Mouse (Mus musculus): ENCODE data around the gene Gls.

Gls gene

DNA sequence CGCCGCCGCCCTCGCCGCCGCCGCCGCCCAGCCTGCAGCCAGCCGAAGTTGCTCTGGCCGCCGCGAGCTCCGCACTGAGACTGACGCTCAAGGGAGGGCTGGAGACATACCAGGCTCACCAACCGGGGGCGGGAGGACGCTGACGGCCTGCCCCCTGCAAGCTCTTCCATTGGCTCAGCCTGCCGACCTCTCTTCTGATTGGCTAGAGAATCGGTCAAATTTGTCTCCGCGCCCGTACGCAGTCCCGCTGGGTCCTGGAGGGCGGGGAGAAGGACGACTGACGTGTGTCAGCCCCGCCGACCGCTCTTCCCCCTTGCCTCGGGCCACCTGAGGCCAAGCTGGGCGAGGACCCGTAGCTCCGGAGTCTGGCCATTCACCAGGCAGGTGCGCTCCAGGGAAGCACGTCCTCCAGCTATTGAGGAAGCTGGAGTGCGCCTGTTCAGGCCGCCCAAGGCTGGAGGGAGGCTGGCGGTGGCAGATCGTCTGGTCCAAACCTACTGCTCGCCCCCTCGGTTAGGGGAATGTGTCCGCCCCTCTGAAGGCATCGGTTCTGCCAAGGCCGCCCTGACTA lies at the start of gene Gls:
TSS of gene Gls (minus strand) at position 90 of the 571 bp plus-strand sequence.
- peak; percentile 97 for DNase-seq (ENCODE audit: low spot score)

- peak; percentile 42 for DNase-seq (ENCODE audit: low spot score)
Measured at GRCm38 (mm10) chr1:52279831-52280595, 47.0 kb upstream of the Gls start.

GRCm38 (mm10) chr1:52279331-52279730 lies 46.3 kb upstream of the Gls start:
- DNase-seq (ENCODE audit: low spot score), result no peak

GRCm38 (mm10) chr1:52278073-52278472 lies 45.0 kb upstream of the Gls start:
- no peak for DNase-seq (ENCODE audit: low spot score)

- DNase-seq (ENCODE audit: low spot score), result no peak
Measured at GRCm38 (mm10) chr1:52274210-52274609, 41.2 kb upstream of the Gls start.

DNA sequence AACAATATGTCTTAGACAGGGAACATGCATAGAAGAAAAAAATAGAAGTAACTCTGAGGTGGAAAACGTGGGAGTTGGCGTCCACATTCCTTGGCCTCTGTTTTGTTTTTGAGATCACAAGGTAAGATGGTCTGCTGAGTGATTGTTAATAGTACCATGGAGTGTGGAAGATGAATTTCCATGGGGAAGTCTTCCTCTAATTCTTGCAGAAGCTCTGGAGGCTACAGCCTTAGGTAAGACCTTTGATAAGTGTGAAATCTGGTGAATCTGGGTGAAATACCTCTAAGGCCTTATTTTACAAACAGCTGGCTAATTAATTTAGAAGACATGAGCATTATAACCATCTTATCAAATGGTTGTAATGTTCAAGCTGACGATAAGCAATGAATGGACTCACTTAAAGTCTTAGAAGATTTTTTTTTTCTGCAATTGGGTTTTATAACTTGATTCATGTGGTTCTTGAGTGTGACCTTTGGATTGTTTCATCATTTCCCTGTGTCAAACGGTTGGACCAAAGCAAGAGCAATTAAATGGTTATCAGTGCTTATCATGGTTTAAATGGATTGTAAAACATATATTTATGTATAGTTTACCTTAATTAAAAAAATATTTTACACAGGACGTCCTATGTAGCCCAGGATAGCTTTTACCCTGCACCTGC lies 39.1 kb upstream of the Gls start:
- no peak for DNase-seq (ENCODE audit: low spot score)

GRCm38 (mm10) chr1:52270354-52270753 lies 37.3 kb upstream of the Gls start:
- DNase-seq (ENCODE audit: low spot score), result peak; percentile 27

DNA sequence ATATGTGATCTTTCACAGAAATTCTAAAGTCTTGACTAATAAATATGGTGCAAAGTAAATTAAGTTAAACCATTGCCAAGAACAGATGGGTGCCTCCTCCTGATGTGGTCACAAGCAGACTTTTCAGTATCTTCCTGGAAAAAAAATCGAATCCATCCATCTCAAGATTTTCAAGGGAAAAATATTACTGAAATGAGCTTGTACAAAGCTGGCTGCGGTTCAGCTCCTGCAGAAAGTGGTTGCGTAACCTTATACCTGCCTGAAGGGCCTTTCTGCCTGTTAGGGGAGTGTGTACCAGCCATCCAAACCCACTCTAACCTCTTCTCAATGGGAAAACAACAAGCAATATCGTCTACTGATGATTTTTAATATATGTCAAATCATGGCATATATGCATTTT lies 36.6 kb upstream of the Gls start:
- DNase-seq (ENCODE audit: low spot score), result no peak

DNA sequence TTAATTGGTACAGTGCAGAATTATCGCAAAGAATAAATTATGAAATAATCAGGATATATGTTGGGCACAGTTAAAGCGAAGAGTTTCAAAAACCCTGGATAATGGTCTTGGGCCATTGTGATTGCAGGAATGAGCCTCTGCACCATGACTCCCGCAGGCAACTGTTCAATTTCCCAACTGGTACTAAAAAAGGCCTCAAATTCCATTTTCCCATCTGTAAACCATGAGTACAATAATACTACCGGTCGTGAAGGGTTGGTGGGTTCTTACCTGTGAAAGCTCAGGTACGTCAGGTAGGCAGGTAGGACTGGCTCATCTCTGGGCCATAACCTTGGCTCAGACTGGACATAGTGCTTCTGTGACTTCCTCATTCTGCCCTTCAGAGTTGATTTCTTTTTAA lies 35.0 kb upstream of the Gls start:
- no peak for DNase-seq (ENCODE audit: low spot score)

DNA sequence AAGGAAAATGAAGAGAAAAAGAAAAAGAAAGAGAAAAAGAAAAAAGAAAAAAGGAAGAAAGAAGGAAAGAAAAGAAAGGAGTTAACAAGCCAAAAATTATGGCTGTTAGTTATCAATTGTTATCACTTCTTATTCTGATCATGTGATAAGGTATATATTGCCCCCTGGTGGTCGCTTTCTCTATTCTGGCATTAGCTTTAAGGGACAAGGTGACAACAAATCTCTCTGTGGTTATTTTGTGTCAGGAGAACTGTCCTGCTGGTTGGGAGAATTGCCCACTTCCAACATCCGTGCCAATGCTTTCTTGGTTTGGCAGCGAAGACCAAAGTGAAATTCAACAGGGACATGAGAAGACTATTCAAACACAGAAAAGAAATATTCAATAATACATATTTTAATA lies 34.6 kb upstream of the Gls start:
- DNase-seq (ENCODE audit: low spot score), result peak; percentile 66

- DNase-seq (ENCODE audit: low spot score), result no peak
Measured at GRCm38 (mm10) chr1:52265886-52266516, 33.0 kb upstream of the Gls start.

DNA sequence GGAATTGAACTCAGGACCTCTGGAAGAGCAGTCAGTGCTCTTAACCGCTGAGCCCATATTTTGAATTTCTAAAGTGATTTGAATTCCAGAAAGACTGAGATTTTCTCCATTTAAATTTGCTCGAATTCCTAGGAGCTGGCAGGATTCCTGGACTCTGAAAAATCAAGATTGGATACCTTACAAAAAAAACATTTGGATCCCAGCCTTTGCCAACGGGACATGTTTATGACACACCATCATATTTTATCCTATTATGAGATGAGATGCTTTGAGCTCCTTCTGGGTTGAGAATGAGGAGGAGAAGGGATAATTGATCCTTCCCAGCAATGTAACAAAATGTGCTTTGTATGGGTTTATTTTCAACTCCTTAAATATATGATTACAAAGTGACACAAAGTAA lies 31.3 kb upstream of the Gls start:
- peak; percentile 18 for DNase-seq (ENCODE audit: low spot score)

- DNase-seq (ENCODE audit: low spot score), result peak; percentile 37
Measured at GRCm38 (mm10) chr1:52260354-52261090, 27.5 kb upstream of the Gls start.

DNA sequence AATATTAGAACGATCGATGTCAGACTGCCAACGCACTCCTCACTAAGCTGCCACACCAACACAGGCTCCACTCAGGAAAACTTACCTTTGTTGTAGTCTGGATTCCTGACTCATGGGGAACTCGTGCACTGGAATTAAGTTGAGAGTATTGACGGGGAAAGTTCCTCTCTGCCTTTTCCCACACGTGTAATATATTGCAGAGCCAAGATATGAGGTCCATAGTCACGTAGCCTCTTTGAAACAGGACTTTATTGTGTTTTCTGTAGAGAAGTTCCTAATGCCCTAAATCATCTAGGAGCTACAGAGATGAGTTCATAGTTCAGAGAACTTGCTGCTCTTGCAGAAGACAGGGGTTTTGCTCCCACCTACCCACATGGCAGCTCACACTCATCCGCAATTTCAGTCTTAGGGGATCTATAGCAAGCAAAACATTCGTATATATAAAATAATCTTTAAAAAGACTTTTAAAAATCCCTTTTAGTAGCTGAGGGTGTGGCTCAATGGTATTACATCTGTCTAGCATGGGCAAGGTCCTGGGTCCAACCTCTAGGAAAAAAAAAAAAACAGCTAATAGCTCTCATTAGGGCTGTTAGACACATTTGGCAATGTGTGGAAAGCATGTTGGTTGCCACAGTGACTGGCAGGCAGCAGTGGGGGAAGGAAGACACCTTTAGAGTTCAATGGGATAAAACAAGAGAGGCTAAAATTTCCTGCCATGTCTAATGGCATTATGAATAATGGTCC lies 25.1 kb upstream of the Gls start:
- DNase-seq (ENCODE audit: low spot score), result no peak

GRCm38 (mm10) chr1:52256916-52257315 lies 23.9 kb upstream of the Gls start:
- no peak for DNase-seq (ENCODE audit: low spot score)

- DNase-seq (ENCODE audit: low spot score), result no peak
Measured at GRCm38 (mm10) chr1:52256194-52256593, 23.2 kb upstream of the Gls start.

GRCm38 (mm10) chr1:52254411-52254810 lies 21.4 kb upstream of the Gls start:
- no peak for DNase-seq (ENCODE audit: low spot score)

- no peak for DNase-seq (ENCODE audit: low spot score)
Measured at GRCm38 (mm10) chr1:52253386-52253785, 20.4 kb upstream of the Gls start.

DNA sequence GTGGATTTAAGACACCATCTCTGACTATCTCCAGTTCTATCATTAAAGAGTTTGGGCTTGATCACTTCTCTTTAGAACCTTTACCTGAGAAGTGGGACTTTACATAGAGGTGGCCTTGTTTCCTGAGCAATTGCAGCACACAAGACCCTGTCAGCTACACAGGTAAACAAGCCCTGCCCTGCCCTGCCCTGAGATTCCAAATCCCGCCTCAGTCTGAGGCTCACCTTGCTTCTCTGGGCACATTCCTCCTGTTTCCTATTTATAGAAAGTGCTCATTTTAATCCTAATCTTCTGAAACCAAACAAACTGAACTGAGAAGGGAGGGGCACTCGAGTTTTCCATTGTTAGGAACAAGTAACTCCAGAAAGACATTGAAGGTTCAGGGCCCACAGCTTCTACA lies 19.4 kb upstream of the Gls start:
- no peak for DNase-seq (ENCODE audit: low spot score)

DNA sequence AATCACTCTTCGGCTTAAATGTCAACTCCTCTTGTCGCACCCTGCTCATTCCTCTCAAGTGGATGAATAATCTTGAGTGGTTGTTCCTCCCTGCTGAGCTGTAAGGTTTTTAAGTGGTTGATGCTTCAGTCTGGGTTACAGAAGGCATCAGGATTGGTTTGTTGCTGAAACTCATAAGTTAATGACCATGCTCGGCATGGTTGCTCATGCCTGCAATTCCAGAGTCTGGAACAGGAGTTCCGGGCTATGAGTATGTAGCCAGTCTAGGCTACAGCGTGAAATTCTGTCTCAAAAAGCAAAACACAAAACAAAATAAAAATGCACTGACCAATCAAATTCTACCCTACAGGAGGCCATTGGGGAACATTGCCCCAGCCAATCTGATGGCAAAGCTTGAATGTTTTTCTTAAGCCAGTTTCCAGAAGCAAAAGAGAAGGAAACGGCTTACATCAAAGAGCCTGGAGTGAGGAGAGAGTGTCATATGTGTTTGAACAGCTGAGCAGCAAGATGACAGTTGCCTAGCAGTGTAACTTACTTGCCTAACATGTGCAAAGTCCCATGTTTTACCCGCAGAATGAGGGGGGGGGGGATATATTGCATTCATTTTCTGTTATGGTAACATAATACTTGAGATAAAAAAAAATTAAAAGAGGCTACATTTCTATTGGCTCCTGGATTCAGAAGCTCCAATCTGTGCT lies 18.2 kb upstream of the Gls start:
- no peak for DNase-seq (ENCODE audit: low spot score)

Measured in layer of hippocampus, adult 11-12 months (tissue).